Mouse (Mus musculus): ENCODE data around the gene Selplg.

DNA sequence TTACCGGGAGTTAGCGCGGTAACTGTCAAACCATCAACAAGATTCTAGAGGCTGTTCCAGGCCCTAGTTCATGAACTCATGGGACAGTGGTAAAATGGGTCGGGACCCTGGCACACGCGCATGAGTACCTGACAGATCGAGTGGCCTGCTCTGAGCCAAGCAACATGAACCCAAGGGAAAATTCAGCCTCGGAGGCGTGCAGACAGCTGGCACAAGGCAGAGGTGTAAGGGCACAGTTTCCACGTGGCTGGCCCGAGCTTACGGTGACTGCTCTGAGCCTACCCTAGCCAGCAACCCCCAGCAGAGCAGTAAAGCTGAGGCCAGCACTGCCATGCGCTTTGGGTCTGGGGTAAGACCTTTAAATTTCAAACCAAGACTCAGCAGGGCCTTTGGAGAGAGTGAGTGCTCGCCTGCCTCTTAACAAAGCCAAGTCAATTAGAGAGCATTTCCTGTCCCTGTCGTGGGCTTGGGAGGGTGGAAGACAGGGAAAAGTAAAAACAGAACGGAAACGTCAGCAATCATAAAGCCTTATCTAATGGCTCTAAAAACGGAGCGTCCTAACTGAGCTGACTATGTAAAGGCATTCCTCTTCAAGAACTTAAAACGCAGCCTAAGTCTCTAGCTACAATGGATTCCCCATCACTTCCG is 38.1 kb upstream of the Selplg start:
- TF ChIP-seq CTCF (IDR thresholded peaks at IDR 0.05; ENCODE audit: insufficient read depth, low read length), result no peak
- no peak for TF ChIP-seq POLR2A (IDR thresholded peaks at IDR 0.05; ENCODE audit: borderline replicate concordance, extremely low read depth, low read depth, low read length)

All from lung, adult 2 months (tissue).